Mouse (Mus musculus): ENCODE results near the gene Cstf3.

The Cstf3 gene

DNA sequence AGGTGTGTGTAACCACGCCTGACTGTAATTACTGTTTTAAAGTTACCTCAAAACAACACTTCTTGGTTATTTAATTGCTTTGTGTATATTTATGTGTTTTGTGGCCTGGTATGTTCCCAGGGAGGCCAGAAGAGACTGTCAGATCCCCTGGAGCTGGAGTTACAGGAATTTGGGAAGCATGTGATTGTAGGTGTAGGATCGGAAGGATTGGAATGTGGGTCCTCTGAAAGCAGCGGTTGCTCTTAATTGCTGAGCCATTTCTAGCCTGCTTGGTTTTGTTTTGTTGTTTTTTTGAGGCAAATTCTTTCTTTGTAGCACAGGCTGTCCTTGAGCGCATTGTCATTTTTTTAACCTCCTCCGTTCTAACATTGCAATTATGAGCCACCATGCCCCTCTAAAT lies 14.4 kb downstream of the Cstf3 start:
- no peak for DNase-seq

DNA sequence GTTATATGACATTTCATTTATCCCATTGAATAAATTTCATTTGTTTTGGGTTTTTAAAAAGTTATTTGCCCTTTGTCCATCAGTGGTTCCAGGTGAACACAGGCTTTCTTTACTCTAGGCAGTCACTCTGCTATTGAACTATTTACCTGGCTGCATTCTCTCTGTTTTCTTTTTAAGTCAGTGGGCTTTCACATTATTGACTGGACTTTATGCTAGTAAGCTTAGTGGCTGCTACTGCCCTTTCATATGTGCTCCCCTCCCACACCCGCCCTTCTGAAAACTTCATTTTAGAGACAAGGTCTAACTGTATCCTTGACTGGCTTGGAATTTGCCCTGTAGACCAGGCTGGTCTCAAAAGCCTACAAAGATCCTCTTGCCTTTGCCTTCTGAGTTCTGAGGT lies 15.2 kb downstream of the Cstf3 start:
- no peak for DNase-seq

DNA sequence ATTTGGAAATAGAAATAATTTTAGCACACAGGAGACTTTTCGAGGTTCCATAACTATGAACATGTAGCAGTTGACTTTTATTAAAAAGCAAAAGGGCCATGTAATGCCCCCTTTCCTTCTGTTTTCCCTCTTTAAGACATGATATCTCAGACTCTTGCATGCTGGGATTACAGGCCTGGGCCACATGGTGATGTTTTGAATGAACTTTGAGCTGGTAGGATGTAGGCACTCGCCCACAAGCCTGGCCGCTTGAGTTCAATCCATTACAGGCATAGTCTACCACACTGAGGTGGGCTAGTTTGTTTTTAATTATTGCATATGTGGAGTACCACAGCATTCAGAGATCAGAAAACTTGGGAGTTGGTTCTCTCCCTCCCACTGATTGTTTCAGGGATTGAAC lies 24.5 kb downstream of the Cstf3 start:
- DNase-seq: no peak

DNA sequence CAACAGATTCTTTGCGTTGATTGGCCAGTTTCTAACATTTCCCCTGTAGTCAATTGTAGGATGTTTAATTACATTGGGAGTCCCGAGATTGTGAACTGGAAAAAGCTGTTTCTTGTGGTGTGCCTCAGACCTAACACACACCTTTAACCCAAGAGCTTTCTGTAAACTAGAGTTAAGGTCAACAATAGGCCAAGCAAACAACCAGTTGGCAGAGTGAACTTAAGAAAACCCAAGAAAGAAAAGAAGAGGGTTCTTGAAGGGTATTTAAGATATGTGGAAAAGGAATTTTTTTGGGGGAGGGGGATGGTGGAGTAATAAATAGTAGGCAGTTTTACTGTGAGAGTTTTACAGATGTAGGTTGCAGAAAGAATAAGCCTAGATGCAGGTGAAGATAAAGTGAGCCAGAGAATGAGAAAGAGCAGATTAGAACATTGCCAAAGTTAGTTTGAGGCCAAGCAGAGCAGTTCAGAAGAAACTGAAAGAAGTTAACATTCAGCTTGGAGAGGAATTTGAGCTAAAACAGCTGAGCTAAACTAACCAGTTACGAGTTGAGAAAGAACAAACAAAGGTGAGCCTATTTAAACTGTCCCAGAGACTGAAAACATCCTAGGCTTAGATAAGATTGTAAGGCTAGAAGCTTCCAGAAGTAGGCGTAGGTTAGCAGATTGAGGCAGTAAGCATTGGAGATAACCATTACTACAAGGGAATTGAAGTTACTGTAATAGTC lies 25.8 kb downstream of the Cstf3 start:
- DNase-seq: no peak

DNA sequence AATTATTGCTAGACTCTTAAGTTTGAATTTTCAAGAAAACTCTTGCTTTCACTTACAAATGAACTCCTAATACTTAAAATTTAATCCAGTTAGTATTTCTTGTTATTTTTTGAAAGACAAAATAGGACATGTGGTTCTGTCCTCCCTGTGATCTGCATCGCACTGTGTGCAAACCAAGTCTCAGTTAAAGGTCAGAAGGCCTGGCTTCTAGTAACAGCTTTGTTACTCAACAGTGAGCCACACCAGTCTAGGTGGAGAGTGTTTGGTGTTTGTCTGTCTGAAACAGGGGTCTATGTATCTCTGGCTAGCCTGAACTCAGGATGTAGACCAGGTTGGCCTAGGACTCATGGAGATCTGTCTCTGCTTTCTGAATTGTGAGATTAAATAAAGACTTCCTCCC lies 68.3 kb downstream of the Cstf3 start:
- DNase-seq: no peak

DNA sequence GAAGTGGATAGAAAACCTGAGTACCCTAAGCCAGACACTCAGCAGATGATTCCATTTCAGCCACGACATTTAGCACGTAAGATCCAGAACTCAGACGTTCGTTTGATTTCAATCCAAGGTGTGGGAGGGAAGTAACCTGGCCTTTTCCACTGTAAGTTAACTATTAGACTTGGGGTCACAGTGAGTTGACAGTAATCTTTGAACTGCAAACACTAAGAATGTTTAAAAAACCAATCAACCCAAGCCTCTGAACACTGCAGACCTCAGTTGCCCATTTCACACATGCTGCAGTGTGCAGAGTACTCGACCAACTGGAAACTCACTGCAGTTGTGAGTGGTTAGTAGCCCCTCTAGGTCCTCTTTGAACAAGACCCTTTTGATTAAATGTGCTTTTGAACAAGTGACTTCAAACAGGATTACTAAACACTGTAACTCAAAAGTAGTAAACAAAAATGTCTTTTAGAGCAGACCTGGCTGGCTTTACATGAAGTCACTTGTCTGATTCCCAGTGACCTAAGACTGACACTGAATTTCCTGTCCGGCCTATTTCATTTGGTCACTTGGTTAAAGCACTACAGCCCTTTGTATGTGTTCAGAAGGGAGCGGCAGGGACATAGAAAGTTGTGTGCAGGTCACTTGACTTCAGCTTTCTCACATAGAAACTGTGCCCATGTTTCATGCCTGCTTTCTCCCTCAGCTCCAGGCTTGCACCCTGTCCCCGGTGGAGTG lies 73.2 kb downstream of the Cstf3 start:
- no peak for DNase-seq

DNA sequence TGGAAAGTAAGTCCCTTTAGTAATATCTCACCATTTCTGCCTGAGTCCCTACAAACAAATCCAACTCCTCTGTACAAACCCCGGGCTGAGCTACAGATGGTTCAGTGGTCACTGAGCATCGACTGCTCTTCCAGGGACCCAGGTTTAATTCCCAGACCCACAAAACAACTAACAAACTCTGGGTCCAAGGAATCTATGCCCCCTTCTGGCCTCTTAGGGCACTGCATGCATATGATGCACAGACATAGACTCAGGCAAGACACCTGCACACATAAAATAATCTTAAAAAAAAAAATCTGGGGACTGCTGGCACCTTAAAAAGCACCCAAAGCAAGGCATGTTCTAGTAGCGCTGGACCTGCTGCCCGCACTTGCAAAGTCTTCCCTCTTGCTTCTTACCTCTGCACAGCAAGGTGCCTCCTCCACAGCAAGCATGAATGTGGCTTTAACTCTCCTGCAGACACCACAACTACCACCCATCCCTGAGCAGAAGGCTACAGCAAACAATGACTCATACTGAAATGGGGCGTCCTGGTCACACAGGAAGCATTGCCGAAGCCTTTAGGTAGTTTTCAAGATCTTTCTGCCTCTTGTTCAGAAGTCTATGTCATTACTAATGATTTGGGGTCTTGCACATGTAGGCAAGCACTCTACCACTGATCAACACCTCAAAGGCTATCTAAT lies 78.9 kb downstream of the Cstf3 start:
- DNase-seq: no peak

DNA sequence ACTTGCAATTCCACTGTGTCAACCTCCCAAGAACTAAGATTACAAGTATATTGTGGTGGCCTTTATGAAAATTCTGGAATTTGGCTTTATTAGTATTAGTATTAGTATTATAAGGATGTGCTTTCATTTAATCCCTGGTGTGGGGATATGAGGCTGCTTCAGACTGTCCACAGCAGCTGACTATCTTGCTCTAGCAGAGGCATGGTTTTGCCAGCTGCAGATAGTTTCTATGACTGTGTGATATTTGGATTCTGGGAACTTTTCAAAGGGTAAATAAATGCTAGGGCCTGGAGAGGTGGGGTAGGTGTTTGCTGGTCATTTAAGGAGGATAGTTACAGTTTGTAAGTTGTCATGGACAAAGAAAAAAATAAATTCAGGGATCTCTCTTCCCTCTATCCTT lies 81.4 kb downstream of the Cstf3 start:
- DNase-seq: no peak

DNA sequence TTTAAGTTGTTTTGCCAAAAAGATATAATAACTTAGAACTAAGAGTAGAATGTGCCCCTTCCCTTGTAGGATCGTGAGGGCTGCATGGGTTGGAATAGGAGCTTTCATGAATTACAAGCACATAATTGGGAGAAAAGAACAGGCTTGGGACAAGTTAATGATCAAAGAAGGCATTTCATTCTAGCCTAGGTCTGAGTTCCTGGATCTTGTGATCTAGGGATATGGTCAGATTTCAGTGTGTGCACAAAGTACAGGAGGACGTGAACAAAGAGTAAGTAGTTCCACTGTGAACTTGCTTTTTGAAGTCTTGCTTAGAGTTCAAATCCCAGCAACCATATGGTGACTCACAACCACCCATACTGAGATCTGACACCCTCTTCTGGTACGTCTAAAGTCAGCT lies 87.0 kb downstream of the Cstf3 start:
- no peak for DNase-seq

DNA sequence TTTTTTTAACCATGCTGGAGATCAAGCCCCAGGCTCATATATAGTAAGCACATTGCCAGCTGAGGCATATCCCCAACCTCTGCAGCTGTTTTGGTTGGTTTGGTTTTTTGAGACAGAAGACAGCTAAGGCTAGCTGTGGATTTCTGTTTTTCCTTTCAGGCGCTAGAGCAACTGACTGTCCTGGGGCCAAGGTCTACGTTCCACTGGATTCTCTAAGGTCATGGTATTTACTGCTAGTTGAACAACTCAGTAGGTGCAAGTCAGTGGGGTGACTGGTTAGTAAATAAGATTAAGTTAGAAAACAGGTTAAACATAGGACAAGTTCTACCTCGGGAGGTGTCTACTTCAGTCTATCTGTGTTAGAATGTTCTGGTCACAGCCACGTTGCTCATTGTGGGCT lies 94.4 kb downstream of the Cstf3 start:
- DNase-seq: no peak

DNA sequence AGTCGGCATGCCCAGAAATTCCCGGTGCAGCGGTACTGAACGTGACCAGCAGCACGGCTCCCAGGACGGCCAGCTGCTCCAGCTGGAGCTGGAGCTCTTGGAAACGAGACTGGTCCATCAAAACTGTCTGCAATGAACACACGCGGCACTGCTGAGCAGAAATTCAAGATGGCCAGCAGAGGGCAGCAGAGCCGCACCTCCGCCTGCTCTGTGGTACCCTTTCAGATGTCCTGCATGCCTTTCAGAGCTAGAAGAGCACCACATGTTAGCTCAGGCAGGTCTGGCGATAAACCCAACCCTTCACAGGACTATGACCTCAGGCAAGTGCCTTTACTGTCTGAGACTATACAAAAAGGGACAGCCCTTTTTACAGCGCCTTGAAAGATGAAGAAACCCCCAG lies 95.1 kb downstream of the Cstf3 start:
- peak; percentile 88 for DNase-seq

DNA sequence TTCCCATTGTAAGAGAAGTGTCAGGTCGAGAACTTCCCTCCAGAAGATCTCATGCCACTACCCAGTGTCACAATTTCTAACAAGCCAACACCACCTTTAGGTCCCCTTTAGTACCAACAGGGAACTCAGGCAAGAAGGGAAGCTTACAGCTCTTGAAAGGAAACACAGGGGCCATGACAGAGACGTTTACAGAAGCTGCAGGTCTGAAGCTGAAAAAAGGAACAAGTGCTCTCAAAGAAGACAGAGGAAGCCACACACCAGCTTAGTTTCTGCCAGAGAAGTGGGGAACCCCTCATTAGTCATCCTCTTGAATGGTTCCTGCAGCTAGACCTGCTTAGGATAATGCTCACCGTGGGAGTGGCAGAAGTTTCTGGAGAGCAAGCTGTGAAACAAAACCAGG lies 96.9 kb downstream of the Cstf3 start:
- DNase-seq: no peak

DNA sequence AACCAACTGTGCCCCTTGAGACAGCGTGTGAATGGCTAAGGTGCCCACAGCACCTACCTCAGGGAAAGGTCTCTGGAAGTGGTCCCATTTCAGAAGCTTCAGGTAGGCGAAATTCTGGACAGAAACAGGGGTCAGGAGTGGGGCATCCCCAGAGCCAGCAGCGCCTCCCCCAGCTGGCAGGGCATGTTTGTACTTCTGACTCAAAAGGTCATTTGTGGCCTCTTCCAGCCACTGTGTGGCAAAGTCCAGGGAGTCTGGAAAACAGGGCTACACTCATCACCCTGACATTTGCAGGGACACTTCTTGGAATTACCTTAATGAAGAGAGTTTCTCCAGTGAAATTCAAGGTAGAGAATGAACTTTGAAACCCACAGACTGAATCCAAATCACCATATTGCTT lies 98.0 kb downstream of the Cstf3 start:
- no peak for DNase-seq

DNA sequence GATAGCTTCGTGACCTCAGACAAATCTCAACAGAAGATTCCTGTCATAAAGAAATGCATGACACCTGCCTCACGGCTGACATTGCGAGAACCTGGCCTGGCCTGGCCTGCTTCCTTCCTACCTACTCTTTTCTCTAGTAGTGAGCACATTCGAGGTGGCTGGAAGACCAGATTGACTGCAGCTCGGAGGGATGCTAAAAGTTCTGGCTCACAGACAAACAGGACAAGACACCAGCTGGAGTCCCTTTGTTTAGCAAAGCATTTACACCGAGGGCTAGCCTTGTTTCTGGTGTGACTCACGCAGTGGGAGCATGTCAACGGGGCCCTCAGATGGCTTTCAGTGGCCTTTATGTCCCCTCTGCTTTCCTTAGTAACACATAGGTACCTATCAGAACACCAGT lies 98.4 kb downstream of the Cstf3 start:
- DNase-seq: no peak

DNA sequence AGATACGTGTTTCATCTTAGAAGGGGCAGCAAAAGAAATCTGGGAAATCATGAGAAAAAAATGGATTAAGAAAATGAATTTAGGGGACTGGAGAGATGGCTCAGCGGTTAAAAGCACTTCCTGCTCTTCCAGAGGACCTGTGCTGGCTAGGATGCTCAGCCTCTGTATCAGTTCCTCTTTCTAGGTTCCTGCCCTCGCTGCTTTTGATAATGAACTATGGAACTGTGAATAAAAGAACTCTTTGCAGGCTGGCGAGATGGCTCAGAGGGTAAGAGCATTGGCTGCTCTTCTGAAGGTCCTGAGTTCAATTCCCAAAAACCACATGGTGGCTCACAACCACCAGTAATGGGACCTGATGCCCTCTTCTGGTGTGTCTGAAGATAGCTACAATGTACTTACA lies 100.4 kb downstream of the Cstf3 start:
- no peak for DNase-seq

DNA sequence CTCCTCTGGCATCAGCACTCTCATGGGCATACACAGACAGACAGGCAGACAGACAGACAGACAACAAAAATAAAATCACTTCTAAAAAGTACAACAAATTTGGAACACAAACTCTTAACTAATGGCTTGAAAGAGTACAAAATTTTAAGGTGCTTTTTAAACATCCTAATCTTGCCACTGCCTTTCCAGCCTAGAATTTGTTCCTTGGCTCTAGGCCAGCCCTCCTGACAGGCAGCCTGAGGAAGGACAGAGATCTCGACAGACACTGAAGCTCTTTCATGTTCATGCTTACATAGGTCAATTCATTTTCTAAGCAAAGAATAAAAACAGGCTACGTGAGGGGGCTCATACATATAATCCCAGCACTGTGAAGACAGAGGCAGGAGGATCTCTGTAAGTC lies 102.2 kb downstream of the Cstf3 start:
- DNase-seq: no peak

DNA sequence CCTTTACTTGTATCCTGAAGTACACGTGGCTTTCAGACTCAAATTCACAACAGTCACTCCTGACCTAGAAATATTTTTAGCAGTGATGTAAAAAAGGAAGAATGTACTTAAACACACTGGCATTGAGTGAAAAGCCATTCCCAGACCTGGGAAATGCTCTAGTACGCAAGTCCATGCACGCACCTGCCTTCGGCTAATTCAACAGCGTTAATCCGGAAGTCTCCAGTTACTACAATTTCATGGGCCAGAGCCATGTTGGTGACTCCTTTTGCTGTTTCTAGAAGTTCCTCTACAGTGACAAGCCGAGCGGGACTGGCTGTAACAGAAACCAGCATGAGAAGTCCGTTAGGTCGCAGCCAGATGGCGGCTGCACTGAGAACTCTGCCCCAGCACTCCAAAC lies 109.3 kb downstream of the Cstf3 start:
- DNase-seq: no peak

DNA sequence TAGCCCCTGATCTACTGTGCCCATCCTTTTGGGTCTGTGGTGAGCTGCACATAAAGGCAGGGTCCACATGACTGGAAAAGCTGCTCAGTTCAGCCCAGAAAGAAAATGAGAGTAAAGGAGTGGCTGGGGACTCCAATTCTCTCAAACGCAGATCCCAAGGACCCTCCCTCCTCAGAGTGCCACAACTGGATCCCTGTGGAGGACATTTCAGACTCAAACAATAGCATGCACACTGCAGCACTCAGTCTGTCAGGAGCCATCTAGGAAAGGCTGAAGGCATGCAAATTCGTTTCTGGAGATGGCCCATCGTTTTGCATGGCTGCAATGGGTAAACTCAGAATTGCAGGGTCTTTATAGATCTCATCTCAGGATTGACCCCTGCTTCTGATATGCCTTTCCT lies 112.8 kb downstream of the Cstf3 start:
- no peak for DNase-seq

DNA sequence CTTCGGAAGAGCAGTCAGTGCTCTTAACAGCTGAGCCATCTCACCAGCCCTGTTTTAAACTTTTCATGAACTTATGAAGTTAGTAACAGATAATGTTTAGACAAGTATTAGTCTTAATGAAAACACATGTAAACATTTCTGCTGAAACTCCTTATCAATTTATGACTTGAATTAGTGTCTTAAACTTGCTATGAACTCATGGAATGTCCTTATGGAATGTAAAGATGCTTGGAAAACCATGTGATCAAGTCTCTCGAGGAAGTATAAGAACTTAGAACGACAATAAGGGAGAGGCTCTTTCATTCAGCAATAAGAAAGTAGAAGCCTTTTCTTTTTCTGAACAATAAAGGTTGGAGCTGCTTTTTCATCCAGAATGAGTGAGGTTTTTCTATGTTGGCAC lies 114.0 kb downstream of the Cstf3 start:
- DNase-seq: no peak

DNA sequence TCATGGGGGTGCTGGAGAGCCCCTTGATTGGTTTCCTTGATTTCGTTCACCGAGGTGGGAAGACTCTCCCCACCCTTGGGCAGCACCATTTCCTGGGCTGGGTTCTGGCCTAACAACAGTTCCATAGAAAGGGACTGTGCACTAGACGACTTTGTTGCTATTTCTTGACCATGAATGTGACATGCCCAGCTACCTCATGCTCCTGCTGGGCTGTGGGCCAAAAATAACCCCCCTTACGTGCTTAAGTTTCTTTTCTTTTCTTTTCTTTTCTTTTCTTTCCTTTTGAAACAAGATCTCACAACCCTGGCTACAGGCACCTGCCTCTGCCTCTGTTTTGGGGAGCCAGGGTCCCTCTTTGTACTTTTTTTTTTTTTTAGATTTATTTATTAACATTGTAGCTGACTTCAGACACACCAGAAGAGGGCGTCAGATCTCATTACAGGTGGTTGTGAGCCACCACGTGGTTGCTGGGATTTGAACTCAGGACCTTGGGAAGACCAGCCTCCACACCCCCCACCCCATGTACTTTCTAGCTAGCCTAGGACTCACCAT lies 119.5 kb downstream of the Cstf3 start:
- DNase-seq: no peak

DNA sequence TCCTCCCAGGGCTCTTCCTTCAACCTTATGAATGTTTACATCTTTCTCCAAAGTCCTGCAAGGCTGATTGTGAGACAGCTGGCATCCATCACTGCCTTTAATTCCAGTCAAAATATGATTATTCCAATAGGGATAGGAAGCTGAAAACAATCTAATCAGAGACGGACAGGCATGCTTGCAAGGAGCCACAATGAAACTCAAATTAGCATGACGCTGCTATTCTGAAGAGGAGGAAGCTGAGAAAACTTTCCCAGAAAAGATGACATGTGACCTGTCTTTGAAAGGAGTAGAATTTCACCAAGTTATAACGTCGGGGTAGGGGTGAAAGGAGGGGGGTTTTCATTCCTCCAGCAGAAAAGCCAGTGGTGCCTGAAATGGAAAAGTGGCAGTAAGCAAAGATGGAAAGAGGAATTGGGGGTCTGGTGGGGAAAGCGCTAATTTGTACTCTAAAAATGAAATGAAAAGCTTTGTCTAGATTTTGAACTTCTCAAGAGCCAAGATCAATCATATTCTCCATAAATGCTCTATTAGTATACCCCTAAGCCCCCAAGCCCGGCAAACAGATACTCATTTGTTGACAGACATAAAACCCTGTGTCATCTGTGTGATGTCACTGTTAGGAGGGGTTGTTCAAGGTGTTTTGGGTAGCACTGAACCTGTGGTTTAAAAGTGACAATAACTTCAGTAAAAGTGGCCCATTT lies 120.5 kb downstream of the Cstf3 start:
- no peak for DNase-seq

DNA sequence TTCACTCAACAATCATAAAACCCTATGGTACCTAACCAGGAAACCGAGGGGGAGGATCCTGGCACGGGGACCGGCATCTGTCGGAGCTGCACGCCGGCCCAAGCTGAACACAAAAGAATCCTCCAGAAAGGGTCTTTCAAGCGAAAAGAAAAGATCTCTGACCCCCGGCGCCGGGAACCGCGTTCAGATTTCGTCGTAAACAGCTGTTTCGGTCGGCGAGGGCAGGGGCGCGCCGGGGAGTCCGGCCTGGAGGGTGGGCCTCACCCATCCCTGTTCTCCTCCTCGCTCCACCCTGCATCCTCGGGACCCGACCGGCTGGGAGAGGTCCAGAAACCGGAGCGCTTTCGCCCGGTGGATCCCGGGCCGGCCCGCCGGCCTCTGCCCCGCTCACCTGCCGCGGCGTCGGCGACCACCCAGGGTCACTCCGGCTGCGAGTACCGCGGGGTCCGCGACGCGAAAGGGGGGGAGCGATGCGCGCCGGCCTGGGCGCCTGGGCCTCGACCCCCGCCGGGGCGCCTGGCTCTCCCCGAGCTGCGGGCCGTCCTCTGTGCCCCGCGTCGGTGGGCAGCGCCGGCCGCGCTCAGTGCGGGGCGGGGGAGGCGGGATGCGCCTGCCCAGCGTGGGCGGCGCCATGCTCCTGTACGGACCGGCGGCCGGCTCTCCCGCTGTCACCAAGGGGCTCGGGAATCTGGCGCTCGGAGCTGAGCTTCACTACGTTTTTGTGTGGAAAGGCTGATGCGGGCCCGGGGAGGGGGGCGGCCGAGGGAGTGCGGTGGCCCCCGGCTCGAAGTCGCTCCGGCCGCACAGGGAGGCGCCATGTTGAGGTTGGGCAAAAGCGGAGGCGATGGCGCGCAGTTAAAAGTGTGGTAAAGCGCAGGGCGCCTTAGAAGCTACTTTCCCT lies 121.5 kb downstream of the Cstf3 start, which contains the start of gene Tcp11l1:
Tcp11l1 (minus strand) TSS at position 585 of the 901 bp plus-strand sequence.
- DNase-seq: peak; percentile 81

Data from retina, postnatal 1 day (tissue).